Mouse (Mus musculus) embryonic facial prominence, embryonic 11.5 days (tissue): ENCODE data around the gene Ank. TPM values are rescaled to one million over a fixed set of nuclear protein-coding genes. Genes with fewer than 3 reads are reported as not detected.

Experiments used
- ATAC-seq: fragments of 200-750 bp; cut with Nextera tagmentation; replicated peaks from 2 replicates; pipeline ENCODE4 v1.8.0; 2017; ENCODE audit warnings: low read depth; ENCODE audit not compliant: insufficient number of reproducible peaks, low FRiP score, low TSS enrichment
- DNase-seq: peaks from one replicate; pipeline ENCODE4 v3.0.0-alpha.2; 2015; ENCODE audit warnings: low spot score
- H3K27ac ChIP-seq: fragments of 300-500 bp; sonication (generic); replicated peaks from 2 replicates; pipeline ENCODE4 v1.5.1; 2014; ENCODE audit warnings: mild to moderate bottlenecking, low read depth, low read length, control low read depth
- H3K27me3 ChIP-seq: fragments of 300-500 bp; sonication (generic); 2 replicates; pipeline ENCODE4 v1.6.1; 2014; ENCODE audit warnings: mild to moderate bottlenecking, low read length, moderate library complexity, mixed read lengths; ENCODE audit not compliant: control insufficient read depth, insufficient read depth
- H3K36me3 ChIP-seq: fragments of 300-500 bp; sonication (generic); replicated peaks from 2 replicates; pipeline ENCODE4 v1.6.1; 2014; ENCODE audit warnings: low read depth, mild to moderate bottlenecking, low read length, moderate library complexity, mixed read lengths; ENCODE audit not compliant: control insufficient read depth, insufficient read depth
- H3K4me1 ChIP-seq: fragments of 300-500 bp; sonication (generic); 2 replicates; pipeline ENCODE4 v1.6.1; 2014; ENCODE audit warnings: low read length, mixed read lengths; ENCODE audit not compliant: control insufficient read depth, insufficient read depth
- H3K4me2 ChIP-seq: fragments of 300-500 bp; sonication (generic); 2 replicates; pipeline ENCODE4 v1.6.1; 2014; ENCODE audit warnings: low read depth, mild to moderate bottlenecking, control low read depth, low read length, moderate library complexity
- H3K4me3 ChIP-seq: fragments of 300-500 bp; sonication (generic); 2 replicates; pipeline ENCODE4 v1.5.1; 2014; ENCODE audit warnings: low read depth, low read length, control low read depth
- H3K9ac ChIP-seq: fragments of 300-500 bp; sonication (generic); replicated peaks from 2 replicates; pipeline ENCODE4 v1.6.1; 2014; ENCODE audit warnings: mild to moderate bottlenecking, control low read depth, low read length
- H3K9me3 ChIP-seq: fragments of 300-500 bp; sonication (generic); replicated peaks from 2 replicates; pipeline ENCODE4 v1.6.1; 2016; ENCODE audit warnings: mild to moderate bottlenecking, low read length, inconsistent platforms, mixed read lengths; ENCODE audit not compliant: control insufficient read depth
- WGBS: fragments of 180-500 bp; shearing (Covaris S2); extraction: QIAGEN DNeasy Blood & Tissue Kit; methylation state at CpG from one replicate; pipeline ENCODE4 v1.1.7; 2014; 5-methylcytosine and 5-hydroxymethylcytosine counted together
- polyA plus RNA-seq: library from polyadenylated mRNA; unstranded; fragments of >200 nt; fragmentation: Nextera tagmentation; extraction: Ambion mirVana; gene quantifications from 2 replicates; pipeline ENCODE4 v1.2.1, GENCODE M21; 2014

Gene Ank
- polyA plus RNA-seq, 1 experiment from 2014 or later, result 8.1 TPM

GRCm38 (mm10) chr15:27516927-27517326 is 50.5 kb downstream of the Ank start:
- no peak overlapping the region for H3K4me3 ChIP-seq
- H3K27me3 ChIP-seq, result no peaks in the 10 kb centered on the region
- no peak overlapping the region for H3K9ac ChIP-seq
- ATAC-seq (no peak), DNase-seq (no peak)
- H3K4me1 ChIP-seq, result no peaks in the 10 kb centered on the region
- H3K4me2 ChIP-seq, result no peak overlapping the region
- H3K9me3 ChIP-seq, result no peaks in the 10 kb centered on the region
- WGBS, result 34% methylated on average over 1 of the region's 1 CpGs
- H3K27ac ChIP-seq, result no peak overlapping the region
- H3K36me3 ChIP-seq, result no peaks in the 10 kb centered on the region

GRCm38 (mm10) chr15:27518026-27518425 is 51.5 kb downstream of the Ank start:
- H3K9ac ChIP-seq, result no peak overlapping the region
- H3K4me2 ChIP-seq, result no peak overlapping the region
- DNase-seq (no peak), ATAC-seq (no peak)
- H3K27me3 ChIP-seq, result no peaks in the 10 kb centered on the region
- H3K4me3 ChIP-seq, result no peak overlapping the region
- 80% methylated on average over 8 of the region's 8 CpGs for WGBS
- H3K4me1 ChIP-seq, result no peaks in the 10 kb centered on the region
- H3K36me3 ChIP-seq, result no peaks in the 10 kb centered on the region
- H3K9me3 ChIP-seq, result no peaks in the 10 kb centered on the region
- no peak overlapping the region for H3K27ac ChIP-seq

GRCm38 (mm10) chr15:27519857-27520256 is 53.4 kb downstream of the Ank start:
- Histone ChIP-seq H3K9me3 (no peaks in the 10 kb centered on the region), H3K4me3 (no peak overlapping the region), H3K27ac (no peak overlapping the region), H3K4me2 (no peak overlapping the region), H3K9ac (no peak overlapping the region), H3K36me3 (no peaks in the 10 kb centered on the region), H3K4me1 (no peaks in the 10 kb centered on the region), H3K27me3 (no peaks in the 10 kb centered on the region)
- DNase-seq (no peak), ATAC-seq (no peak)
- 92% methylated on average over 7 of the region's 7 CpGs for WGBS

GRCm38 (mm10) chr15:27525233-27526005 is 58.9 kb downstream of the Ank start:
- Histone ChIP-seq H3K4me2 (no peak overlapping the region), H3K36me3 (no peaks in the 10 kb centered on the region), H3K27me3 (no peaks in the 10 kb centered on the region), H3K4me3 (no peak overlapping the region), H3K27ac (no peak overlapping the region), H3K9ac (no peak overlapping the region), H3K4me1 (no peaks in the 10 kb centered on the region), H3K9me3 (no peaks in the 10 kb centered on the region)
- WGBS, result 78% methylated on average over 12 of the region's 12 CpGs
- no peak for DNase-seq
- ATAC-seq, result no peak

- no peaks in the 10 kb centered on the region for H3K27me3 ChIP-seq
- no peaks in the 10 kb centered on the region for H3K9me3 ChIP-seq
- H3K4me3 ChIP-seq, result no peak overlapping the region
- WGBS, result 88% methylated on average over 4 of the region's 4 CpGs
- no peak overlapping the region for H3K4me2 ChIP-seq
- no peak for DNase-seq
- ATAC-seq, result no peak
- no peak overlapping the region for H3K9ac ChIP-seq
- H3K4me1 ChIP-seq, result no peaks in the 10 kb centered on the region
- H3K27ac ChIP-seq, result no peak overlapping the region
- no peaks in the 10 kb centered on the region for H3K36me3 ChIP-seq
Measured at GRCm38 (mm10) chr15:27528896-27529295, 62.4 kb downstream of the Ank start.

GRCm38 (mm10) chr15:27530023-27530422 is 63.5 kb downstream of the Ank start:
- ATAC-seq (no peak), DNase-seq (no peak)
- Histone ChIP-seq H3K4me3 (no peak overlapping the region), H3K36me3 (no peaks in the 10 kb centered on the region), H3K4me2 (no peak overlapping the region), H3K4me1 (no peaks in the 10 kb centered on the region), H3K27me3 (no peaks in the 10 kb centered on the region), H3K9me3 (no peaks in the 10 kb centered on the region), H3K27ac (no peak overlapping the region), H3K9ac (no peak overlapping the region)
- 68% methylated on average over 4 of the region's 4 CpGs for WGBS

- no peak for DNase-seq
- Histone ChIP-seq H3K9ac (no peak overlapping the region), H3K4me3 (no peak overlapping the region), H3K9me3 (no peaks in the 10 kb centered on the region), H3K4me1 (no peaks in the 10 kb centered on the region), H3K4me2 (no peak overlapping the region), H3K27me3 (no peaks in the 10 kb centered on the region), H3K36me3 (no peaks in the 10 kb centered on the region), H3K27ac (no peak overlapping the region)
- 71% methylated on average over 3 of the region's 3 CpGs for WGBS
- ATAC-seq, result no peak
Measured at GRCm38 (mm10) chr15:27533036-27533435, 66.6 kb downstream of the Ank start.

GRCm38 (mm10) chr15:27535681-27536080 is 69.2 kb downstream of the Ank start:
- no peaks in the 10 kb centered on the region for H3K4me1 ChIP-seq
- no peaks in the 10 kb centered on the region for H3K9me3 ChIP-seq
- no peaks in the 10 kb centered on the region for H3K36me3 ChIP-seq
- no peak overlapping the region for H3K9ac ChIP-seq
- H3K4me3 ChIP-seq, result no peak overlapping the region
- WGBS, result 85% methylated on average over 4 of the region's 4 CpGs
- ATAC-seq (no peak), DNase-seq (no peak)
- no peak overlapping the region for H3K27ac ChIP-seq
- H3K27me3 ChIP-seq, result no peaks in the 10 kb centered on the region
- H3K4me2 ChIP-seq, result no peak overlapping the region
